Mouse (Mus musculus): ENCODE data around the gene Map3k1. TPM values are rescaled to one million over a fixed set of nuclear protein-coding genes. Genes with fewer than 3 reads are reported as not detected.

Gene Map3k1
- 36.5 and 46.0 TPM in 2 replicates for total RNA-seq (2023)

GRCm38 (mm10) chr13:111808637-111809465 is at the start of gene Map3k1:
Gene Map3k1 (minus strand): TSS chr13:111808993.

Other genes starting within 250 kb of the Map3k1 start
- not detected in 2 replicates for gene Gm10198, start 216.2 kb downstream of the Map3k1 start, total RNA-seq (2023)
- 51.7 and 54.3 TPM in 2 replicates for gene Mier3, start 128.0 kb downstream of the Map3k1 start, total RNA-seq (2023)

All from neutrophil, adult 65 days (primary cell).